In the genomic region with DNA sequence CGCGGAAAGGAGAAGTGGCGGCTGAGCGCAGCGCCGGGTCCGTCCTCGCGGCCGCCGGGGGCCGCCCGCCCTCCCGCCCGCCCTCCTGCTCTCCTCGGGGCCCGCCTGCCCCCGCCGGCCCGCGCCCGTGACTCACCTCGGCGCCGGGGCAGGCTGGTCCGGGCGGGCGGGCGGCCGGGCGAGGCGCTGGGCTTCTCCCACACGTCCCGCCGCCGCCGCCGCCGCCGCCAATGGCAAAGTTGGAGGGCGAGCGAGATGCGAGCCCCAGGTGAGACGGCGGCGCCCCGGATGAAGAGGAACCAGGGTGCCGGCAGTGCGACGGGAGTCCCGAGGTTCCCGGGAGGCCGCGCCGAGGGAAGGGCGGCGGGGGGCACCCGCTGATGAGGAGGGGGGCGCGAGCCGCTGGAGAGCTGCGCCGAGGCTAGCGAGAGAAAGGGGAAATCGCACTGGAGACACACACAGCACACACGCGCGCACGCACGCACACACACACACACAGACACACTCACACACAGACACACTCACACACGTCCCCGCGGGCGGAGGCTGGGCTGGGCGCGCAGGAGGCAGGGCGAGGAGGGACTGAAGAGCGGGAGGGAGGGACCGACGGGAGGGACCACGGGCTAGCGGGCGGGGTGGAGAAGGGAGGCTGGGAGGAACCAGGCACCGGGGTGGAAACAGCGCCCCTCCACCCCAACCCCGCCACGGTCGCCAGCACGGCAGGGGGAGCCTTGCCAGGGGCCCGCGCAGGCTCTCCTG, we compare ENCODE assay signal across 8 mouse cellular contexts. TPM values are rescaled to one million over a fixed set of nuclear protein-coding genes. Genes with fewer than 3 reads are reported as not detected.
A peak's percentile ranks its signal among the peaks of the same experiment; 100 is the strongest.
DNase-seq lines count a peak whose midpoint lies in the region; ATAC-seq and TF ChIP-seq lines count a peak whose summit lies in the region.

No protein-coding gene starts in this region.

- peak overlapping the region; percentile 75 for H3K27ac ChIP-seq in embryonic fibroblast, embryonic 13.5 days (ENCODE audit: insufficient read depth, low read length)
- peak overlapping the region; percentile 77 to 92 for H3K27ac ChIP-seq in heart, embryonic 14.5 days (replicated peaks in 1 of 2; ENCODE audit: control insufficient read depth in 1 of 2, insufficient read depth in 1 of 2, low read depth in 2 of 2, low read length in 2 of 2)
- peak overlapping the region; percentile 29; the same call in 1 of the 2 replicates for H3K27ac ChIP-seq in kidney, embryonic 16.5 days (ENCODE audit: low read length)

- no peak for TF ChIP-seq CTCF in embryonic fibroblast, embryonic 13.5 days (IDR thresholded peaks at IDR 0.05; ENCODE audit: borderline replicate concordance, insufficient read depth, low read length)

- no peaks in the 10 kb centered on the region for H3K9me3 ChIP-seq in heart, embryonic 14.5 days (ENCODE audit: control insufficient read depth, low read length)
- no peaks in the 10 kb centered on the region for H3K9me3 ChIP-seq in kidney, embryonic 16.5 days (ENCODE audit: low read length)

- ATAC-seq in heart, embryonic 14.5 days (ENCODE audit: insufficient number of reproducible peaks, insufficient read depth, low FRiP score, low read depth), result peak; percentile 90
- peak; percentile 85 for ATAC-seq in kidney, embryonic 16.5 days (ENCODE audit: low FRiP score, low TSS enrichment)

- H3K4me3 ChIP-seq in embryonic fibroblast, embryonic 13.5 days (ENCODE audit: insufficient read depth, low read length), result peak overlapping the region; percentile 81
- H3K4me3 ChIP-seq in heart, embryonic 14.5 days (ENCODE audit: control insufficient read depth in 1 of 2, insufficient read depth in 1 of 2, low read depth in 1 of 2, low read length in 2 of 2), result peak overlapping the region; percentile 61 to 64
- H3K4me3 ChIP-seq in kidney, embryonic 16.5 days (ENCODE audit: low read length), result peak overlapping the region; percentile 55

- 14% methylated on average over 36 of the region's 91 CpGs for WGBS in heart, embryonic 14.5 days
- WGBS in kidney, embryonic 16.5 days, result 20% methylated on average over 40 of the region's 91 CpGs

- TF ChIP-seq POLR2A in embryonic fibroblast, embryonic 13.5 days (IDR thresholded peaks at IDR 0.05; ENCODE audit: low read depth, low read length), result peak; percentile 87

- H3K36me3 ChIP-seq in heart, embryonic 14.5 days (ENCODE audit: control insufficient read depth, insufficient read depth, low read length), result no peaks in the 10 kb centered on the region
- no peaks in the 10 kb centered on the region for H3K36me3 ChIP-seq in kidney, embryonic 16.5 days (ENCODE audit: insufficient read depth, low read length)

- DNase-seq in B cell, adult 2 months, result peak; percentile 74 to 76
- DNase-seq in ZHBTc4 (ENCODE audit: low read depth, low spot score), result peak; percentile 79
- DNase-seq in lung, postnatal 10 days, result peak; percentile 85
- peak; percentile 74 for DNase-seq in retina, postnatal 1 day
- DNase-seq in urinary bladder, postnatal 25 days (ENCODE audit: low spot score), result peak; percentile 60

- H3K4me1 ChIP-seq in embryonic fibroblast, embryonic 13.5 days (ENCODE audit: control insufficient read depth, insufficient read depth, low read length), result peaks cover 9% of the 10 kb centered on the region; the same call in 1 of the 2 replicates
- H3K4me1 ChIP-seq in heart, embryonic 14.5 days (ENCODE audit: control insufficient read depth in 2 of 2, insufficient read depth in 2 of 2, low read length in 2 of 2), result peaks cover 17 to 26% of the 10 kb centered on the region in 2 experiments
- peaks cover 6% of the 10 kb centered on the region; the same call in 1 of the 2 replicates for H3K4me1 ChIP-seq in kidney, embryonic 16.5 days (ENCODE audit: insufficient read depth, low read length)

- peak overlapping the region; percentile 74 for H3K4me2 ChIP-seq in heart, embryonic 14.5 days (ENCODE audit: low read length)
- H3K4me2 ChIP-seq in kidney, embryonic 16.5 days (replicated peaks; ENCODE audit: low read depth, low read length), result peak overlapping the region; percentile 51

- no peaks in the 10 kb centered on the region for H3K27me3 ChIP-seq in heart, embryonic 14.5 days (ENCODE audit: control insufficient read depth, insufficient read depth, low read length)
- no peaks in the 10 kb centered on the region for H3K27me3 ChIP-seq in kidney, embryonic 16.5 days (ENCODE audit: insufficient read depth, low read length)

- peak overlapping the region; percentile 87 for H3K9ac ChIP-seq in heart, embryonic 14.5 days (ENCODE audit: low read length)
- H3K9ac ChIP-seq in kidney, embryonic 16.5 days (replicated peaks; ENCODE audit: low read length), result peak overlapping the region; percentile 67

RNA-seq across cellular contexts. Expression of a gene that starts 9.0 kb away (rescaled TPM):
- polyA plus RNA-seq in embryonic fibroblast, embryonic 13.5 days (2011; ENCODE audit: insufficient read length, low read depth, missing spikeins), result 27.1 and 30.6 TPM in 2 replicates
- 15.3 TPM in 2 replicates for polyA plus RNA-seq in heart, embryonic 14.5 days (2014; fragmentation: Nextera tagmentation; extraction: Ambion mirVana)
- 5.1 and 5.8 TPM in 2 replicates for polyA plus RNA-seq in kidney, embryonic 16.5 days (2015; fragmentation: Nextera tagmentation; extraction: Ambion mirVana)

RNA-seq across cellular contexts. Expression of a gene that starts 59.4 kb away (rescaled TPM):
- polyA plus RNA-seq in embryonic fibroblast, embryonic 13.5 days (2011; ENCODE audit: insufficient read length, low read depth, missing spikeins), result 32.0 and 33.7 TPM in 2 replicates
- 95.3 and 98.4 TPM in 2 replicates for polyA plus RNA-seq in heart, embryonic 14.5 days (2014; fragmentation: Nextera tagmentation; extraction: Ambion mirVana)
- 105 and 106 TPM in 2 replicates for polyA plus RNA-seq in kidney, embryonic 16.5 days (2015; fragmentation: Nextera tagmentation; extraction: Ambion mirVana)

Comparison
In these comparisons a context has a peak if more than half of its experiments do, and no peak if none do; other contexts are left out.
1. Peak in every context shown above with its lines: DNase-seq, ATAC-seq, H3K4me3 ChIP-seq and H3K27ac ChIP-seq.
2. H3K27ac ChIP-seq: peak in every context shown above with its lines; median percentile 84 in heart, embryonic 14.5 days; 75 in embryonic fibroblast, embryonic 13.5 days; 29 in kidney, embryonic 16.5 days.